Mouse (Mus musculus): ENCODE results near the gene Fgl2.

Fgl2 gene

DNA sequence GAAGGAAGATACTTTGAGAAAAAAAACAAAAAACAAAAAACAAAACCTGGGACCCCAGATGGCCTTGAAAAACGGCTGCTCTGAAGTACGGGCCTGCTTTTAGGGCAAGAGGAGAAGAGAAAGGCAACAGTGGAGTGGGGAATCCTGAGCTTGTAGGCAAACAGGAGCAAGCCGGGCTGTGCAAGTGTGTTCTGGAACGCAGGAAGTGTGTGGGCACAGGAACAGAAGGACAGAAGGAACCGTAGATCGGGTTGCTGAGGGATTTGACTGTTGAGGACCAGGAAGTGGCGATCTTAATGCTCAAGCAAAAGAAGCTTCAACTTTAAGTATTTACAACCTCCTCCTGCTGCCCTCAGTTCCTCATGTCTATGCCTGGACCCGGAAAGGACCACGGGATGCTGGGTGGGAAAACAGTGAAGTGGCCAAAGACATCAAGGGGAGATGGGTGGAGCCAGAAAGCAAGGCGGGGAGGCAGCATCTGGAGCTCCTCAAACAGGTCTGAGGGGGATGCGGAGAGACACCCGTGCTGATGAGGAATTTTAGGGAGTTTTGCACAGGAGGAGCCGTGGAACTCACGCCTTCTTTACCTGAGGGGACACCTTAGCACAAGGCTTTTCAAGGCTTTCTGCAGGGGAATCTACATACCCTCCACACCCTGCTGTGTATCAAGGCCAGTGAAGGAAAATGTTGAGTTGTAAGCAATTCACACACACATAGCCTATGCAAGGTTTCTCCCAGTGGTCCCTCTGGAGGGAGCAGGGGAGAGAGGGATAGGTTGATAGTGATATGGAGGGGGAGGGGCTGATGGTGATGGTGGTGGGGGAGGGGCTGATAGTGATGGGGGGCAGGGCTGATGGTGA lies 11.2 kb downstream of the Fgl2 start:
- DNase-seq (ENCODE audit: low spot score in 2 of 2) = no peak

DNA sequence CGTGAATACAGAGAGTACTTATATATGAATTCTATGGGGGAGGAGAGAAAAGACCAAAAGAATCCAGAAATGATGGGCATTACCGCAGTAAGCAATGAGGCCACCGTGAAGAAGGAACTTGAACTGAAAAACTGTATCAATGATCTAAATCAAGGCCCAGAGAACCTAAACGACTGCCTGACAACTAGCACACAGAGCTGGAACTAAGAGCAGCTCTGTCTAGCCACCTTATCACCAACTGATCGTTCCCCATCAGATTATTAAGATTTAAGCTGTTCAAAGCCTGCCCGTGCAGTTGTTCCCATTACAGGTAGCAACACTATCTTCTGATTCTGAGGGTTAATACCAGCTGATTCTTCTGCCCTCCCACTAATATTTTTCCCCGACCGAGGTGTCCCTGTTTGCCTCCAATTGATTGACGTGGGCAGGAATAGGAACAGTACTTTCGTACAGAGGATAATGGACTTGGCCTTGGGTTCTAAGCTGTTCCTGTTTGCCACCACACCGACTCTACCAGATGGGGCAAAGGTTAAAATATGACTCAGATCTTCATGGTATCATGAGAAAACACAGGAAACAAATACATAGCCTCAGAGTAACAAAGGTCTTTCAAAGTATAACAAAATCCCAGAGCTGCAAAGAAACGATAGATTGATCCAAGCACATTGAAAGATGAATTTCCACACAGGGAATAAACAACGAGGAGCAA lies 12.0 kb downstream of the Fgl2 start:
- DNase-seq (ENCODE audit: low spot score in 2 of 2) = no peak

DNA sequence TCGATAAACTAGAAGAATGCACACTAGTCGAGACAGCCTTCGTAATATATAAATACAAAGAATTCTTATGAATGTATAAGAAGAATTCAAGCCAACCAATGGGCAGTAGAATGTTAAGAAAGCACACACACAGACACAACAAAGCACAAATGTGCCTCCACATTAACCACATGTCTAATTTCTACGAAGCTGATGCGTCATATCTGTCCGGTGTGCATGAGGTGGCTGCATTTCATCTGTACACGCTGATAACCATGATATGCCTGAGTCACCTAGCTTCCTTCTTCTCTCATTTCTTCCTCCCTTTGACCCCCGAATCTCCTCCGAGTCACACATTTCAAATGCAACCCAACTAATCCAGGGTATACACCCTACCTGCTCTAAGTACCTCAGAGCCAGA lies 12.5 kb downstream of the Fgl2 start:
- DNase-seq (ENCODE audit: low spot score in 2 of 2) = peak; percentile 46 to 56

DNA sequence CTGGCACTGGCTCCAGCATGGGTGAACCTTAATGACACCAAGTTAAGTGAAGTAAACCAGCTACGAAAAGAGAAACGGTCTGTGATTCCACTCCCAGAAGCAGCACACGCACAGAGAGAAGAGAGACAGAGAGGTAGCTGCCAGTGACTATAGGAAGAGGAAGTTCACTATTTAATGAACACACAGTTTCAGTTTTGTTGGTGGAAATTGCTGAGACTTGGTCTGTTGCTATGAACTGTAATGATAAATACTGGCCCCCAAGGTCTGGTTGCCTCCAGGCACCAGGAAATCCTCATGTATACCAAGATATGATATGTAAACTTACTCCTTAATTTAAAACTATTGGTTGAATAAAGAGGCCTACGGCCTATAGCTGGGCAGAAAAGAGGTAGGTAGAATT lies 14.0 kb downstream of the Fgl2 start:
- DNase-seq (ENCODE audit: low spot score in 2 of 2) = peak in 1 of 2 experiments; percentile 18

DNA sequence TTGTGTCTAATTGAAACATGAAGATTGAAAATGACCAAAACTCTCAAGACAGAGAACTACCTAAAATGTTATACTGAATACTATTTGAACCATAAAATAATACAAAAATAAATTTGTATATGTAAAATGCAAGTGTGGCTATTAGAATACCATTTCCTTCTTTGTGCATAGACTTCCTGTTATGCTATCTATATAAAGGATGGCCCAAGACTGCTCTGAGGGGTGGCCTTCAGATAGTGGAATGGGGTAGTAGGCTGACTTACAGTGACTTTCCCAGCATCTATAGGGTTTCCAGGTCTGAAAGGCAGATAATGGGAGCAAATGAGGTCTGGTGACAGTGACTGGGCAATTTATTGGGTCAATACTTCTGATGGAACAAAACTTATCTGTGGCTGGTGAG lies 14.9 kb downstream of the Fgl2 start:
- no peak for DNase-seq (ENCODE audit: low spot score in 2 of 2)

DNA sequence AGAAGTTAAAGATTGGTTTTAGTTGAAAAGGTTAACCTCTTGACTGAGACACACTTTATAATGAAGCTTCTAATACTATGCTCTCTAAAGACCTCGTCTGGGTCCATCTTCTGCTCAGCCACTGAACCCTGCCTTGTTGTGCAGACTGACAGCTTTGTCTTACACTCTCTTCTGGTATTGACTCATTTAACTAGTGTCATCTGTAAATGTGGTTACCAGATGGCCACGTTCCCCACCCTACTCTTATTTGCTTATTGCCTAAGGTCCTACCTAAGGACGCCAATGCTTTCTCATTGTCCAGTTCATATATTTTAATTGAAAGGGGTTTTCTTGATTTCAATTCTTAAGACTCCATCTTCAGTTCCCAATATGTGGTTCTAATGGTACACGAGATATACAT lies 16.4 kb downstream of the Fgl2 start:
- DNase-seq (ENCODE audit: low spot score in 2 of 2) = no peak

DNA sequence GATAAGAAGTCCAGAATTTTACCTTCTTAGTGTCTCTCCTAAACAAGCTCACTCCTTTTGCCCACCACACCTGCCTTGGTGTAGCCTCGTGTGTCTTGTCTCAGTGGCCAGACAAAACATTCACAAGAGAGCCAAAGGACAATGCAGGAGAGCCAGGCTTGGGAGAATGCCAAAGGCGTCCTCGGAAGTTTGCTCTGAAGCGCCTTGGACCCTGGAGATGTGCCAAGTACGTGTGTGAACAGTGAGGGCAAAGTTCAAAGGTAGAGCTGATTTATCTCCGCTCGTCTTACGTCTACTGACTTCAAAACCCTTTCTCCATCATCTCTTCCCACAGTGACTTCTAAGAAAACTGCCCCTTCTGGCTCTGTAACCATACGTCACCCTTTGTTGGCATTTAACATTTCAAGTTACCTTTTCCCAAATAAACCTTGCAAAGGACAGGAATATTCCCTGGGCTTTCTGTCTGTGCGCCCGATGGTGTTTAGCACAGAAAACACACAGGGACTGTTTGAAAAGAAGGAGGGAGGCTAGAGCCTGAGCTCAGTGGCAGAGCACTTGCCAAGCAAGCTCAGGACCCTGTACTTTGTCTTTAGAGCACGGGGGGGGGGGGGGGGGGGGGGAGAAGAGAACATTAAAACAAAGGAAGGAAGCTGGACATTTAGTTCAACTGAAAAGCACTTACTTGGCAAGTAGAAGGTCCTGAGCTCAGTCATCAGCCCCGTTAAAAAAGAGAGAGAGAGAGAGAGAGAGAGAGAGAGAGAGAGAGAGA lies 19.4 kb downstream of the Fgl2 start:
- DNase-seq (ENCODE audit: low spot score in 2 of 2) = no peak

DNA sequence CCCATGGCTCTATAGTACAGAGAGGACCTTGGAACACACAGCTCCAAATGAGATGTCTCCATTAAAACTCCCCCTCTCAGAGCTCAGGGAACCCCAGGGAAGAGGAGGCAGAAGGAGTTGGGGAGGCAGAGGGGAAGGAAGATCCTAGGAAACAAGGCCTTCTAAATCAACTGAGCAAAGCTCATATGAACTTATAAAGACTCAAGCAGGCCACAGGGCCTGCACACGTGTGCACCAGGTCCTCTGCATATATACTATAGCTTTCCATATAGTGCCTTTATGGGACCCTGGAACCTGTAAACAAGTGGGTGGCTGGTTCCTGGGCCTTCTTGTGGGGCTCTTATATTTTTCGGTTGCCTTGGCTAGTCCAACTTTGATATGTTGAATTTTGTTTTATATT lies 22.1 kb downstream of the Fgl2 start:
- DNase-seq (ENCODE audit: low spot score in 2 of 2) = no peak

DNA sequence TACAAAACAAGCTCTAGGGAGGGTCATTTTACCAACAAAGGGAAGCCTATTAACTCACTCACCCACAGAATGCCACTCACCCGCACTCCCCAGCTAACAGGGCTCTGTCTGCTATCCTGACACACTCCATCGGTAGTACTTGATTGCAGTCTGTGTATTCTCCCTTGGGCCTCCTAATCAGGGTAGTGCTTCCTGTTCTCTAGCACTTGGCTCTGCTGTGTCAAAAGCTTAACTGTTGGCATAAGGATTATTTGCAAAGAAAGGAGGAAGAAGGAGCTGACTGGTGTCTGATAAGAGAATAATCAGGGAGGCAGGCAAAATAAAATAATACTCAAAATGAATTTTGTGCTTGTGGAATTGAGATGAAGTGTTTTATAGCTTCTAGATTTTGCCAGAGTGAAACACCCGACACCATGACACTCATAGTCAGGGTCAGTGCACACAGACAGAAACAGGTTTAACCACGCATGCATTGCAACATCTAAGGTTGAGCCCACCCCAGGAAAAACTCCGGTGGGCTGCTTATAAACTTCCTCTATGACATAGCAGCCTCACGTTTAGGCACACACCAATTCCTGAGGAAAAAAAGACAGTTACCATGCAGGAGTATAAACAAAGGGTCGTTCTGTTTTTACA lies 22.9 kb downstream of the Fgl2 start:
- DNase-seq (ENCODE audit: low spot score in 2 of 2) = no peak

DNA sequence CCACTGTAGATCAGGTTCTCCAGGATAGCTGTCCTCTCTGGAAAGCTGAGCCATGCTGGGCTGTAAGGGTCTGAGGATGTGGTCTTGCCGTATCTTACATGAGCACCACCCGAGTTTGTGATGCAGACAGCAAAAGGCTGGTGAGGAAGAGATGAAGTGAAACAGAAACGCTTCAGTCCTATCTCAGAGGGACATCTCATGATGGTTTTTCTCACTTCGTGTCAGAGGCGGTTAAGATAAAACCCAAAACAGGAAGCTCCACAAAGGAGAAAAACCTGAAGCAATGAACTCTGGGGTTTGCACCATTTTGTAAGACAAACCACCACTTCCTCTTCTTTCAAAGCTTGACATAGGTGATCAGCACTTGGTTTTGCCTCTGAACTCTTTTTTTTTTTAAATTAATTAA lies 38.8 kb downstream of the Fgl2 start:
- peak; percentile 84 to 88 for DNase-seq (ENCODE audit: low spot score in 2 of 2)

DNA sequence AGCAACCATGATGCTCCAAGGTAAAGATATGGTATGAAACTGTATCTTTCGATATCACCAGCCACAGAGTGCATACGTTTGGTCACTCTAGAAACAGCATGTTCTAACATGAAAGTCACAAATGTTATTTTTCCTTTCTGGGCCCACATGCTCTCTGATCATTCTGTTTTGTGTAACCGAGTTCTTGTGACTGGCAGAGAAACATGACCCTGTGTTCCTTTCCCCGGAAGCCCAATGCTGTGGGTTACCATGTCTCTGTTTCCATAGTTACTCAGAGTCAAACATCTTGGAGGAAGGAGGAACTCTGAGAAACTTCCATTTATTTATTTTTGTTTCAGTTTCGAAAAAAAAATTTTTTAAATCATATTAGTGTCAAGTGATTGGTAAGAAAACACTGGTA lies 39.6 kb downstream of the Fgl2 start:
- peak in 1 of 2 experiments; percentile 27 for DNase-seq (ENCODE audit: low spot score in 2 of 2)

DNA sequence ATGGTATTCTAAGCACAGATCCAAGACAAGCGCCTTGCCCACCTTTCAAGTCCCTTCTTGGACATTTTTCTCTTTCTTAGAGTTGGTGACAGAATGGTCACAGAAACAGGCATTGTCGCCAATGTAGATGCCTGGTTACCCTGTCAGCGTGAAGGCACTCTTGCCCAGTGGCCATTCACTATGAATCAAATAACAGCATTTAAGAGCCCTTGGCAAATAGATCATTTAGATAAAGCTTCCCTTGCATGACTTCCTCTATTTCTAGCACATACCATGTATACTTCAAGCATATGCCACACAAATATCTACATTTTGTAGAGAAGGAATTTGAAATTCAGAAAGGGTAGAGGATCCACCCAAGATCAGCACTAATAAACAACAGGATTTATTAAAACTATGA lies 40.9 kb downstream of the Fgl2 start:
- no peak for DNase-seq (ENCODE audit: low spot score in 2 of 2)

DNA sequence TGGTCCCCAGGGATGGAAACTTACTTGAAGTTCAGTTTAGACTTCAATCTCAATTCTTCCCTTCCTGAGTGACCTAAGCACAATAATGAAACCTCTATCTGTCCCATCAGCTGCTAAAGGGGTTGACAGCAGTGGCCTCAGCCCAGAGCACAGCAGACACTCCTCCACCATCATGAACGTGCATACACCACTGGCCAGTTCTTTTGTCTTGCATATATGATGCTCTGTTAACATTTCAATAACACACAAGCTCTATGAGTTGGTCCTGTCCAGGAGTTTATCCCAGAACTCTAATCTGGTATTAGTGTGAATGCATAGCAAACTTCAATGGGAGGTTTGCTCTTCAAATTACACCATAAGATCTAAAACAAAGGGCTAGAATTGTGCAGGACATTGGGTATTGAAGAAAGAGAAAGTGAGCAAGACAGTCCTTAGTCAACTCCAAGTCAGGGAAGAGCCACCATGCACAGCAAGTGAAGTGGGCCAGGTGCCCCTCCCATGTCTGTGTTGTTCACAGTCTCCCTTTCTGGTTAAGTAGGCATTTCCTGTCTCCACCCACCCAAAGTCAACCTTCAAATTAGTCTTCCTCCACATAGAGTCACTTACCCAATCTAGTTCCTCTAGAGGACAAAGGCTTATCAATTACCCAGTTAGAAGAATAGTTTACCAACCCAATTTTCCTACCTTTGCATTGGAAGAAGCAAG lies 41.8 kb downstream of the Fgl2 start:
- DNase-seq (ENCODE audit: low spot score in 2 of 2) = peak; percentile 28 to 33

DNA sequence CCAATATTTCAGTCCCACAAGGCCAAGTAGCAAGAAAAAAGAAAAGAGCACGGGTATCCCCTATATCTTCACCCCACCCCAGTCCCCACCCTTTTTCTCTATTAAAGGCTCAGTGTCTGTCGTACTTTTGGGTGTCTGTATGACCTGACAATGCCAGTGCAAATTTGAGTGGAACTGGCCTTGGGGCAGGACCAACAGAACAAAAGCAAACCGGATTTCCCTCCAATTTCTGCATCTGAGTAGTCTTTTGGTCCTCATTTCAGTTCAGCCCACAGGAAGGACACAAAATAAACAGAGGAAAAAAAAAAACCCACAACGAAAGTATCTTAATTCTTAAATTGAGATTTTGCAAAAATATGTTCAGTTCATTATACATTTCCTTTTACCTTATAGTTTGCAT lies 46.2 kb downstream of the Fgl2 start:
- DNase-seq (ENCODE audit: low spot score in 2 of 2) = no peak

DNA sequence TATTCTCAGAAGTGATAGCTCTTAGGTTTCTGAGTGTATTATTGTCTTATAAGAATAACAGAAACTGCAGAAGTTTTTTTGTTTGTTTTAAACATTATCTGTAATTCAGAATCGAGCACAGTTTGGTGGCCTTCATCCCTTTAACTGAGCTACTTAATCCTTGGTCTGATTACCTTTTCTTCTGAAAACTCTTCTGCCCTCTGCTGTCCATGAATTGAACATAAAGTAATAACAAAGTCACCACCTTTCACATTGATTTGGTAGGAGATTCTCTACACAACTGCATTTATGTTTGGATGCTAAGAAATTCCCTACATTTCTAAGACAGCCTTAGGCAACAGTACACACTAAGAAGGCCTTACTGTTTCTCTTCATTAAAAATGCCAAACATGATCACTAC lies 48.2 kb downstream of the Fgl2 start:
- peak in 1 of 2 experiments; percentile 18 for DNase-seq (ENCODE audit: low spot score in 2 of 2)

DNA sequence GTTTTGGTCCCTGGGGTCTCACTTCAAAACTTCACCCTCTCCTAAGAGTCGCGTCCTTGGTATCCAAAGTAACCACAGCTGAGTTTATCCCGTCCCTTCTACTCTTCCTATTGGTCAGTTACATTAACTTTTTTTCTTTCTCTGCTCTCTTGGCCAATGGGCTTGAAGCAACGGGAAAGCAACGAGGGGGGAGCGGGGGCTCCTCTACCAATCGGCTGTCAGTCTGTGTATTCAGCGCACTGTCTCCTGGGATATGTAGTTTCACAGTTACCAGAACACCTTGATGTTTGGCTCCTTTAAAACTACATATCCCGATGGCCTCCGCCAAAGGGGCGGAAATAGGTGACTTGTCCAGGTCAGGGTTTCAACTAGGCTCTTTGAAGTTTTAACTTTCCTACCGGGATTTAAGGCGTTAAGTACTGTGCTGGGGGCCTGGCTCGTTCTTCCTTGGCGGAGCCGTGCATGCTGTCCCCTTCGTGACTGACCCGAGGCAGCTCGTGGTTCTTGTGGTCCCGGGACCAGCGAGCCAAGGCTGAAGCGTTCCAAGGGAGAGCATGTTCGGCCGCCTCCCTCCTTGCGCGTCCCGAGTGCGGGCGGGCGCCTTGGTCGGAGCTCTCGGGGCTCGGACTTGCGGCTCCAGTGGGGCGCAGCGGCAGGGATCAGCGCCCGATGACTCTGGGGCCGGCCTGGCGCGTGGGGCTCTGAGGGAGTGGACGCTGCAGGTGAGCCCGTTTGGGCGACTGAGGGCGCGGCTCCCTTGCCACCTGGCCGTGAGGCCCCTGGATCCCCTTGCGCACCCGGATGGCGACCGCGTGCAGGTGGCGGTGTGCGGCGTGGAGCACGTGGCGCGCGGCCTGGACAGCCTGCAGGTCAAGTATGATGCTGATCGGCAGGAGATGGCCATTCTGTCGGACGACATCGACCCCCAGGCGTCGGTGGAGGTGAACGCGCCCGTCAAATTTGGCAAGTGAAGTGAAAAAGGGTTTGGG lies 52.5 kb downstream of the Fgl2 start, which contains the start of the genes Ccdc146 and Fam185a:
Gene Ccdc146 (minus strand): TSS at position 64 of the 989 bp plus-strand sequence.
Gene Fam185a (plus strand): TSS at position 345 of the 989 bp plus-strand sequence.
- peak; percentile 92 to 93 for DNase-seq (ENCODE audit: low spot score in 2 of 2)

DNA sequence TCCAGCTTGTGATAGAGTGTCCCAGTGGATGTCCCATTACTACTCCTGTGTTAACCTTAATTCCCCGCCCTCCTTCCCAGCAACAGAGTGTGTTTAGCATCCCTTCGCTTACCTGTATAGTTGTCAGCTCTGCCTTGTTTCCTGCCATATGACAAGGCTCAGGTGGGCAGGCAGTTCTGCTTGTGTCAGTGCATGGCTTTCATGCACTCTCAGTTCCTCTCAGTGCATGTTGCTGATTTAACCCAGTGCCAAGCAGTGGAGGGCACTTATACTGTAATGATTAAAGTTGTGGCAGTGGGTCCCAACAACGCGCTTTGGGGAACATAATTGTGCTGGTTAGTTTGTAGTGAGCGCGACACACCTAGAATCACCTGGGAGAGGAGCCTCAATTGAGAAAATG lies 54.2 kb downstream of the Fgl2 start:
- DNase-seq (ENCODE audit: low spot score in 2 of 2) = no peak
